Mouse (Mus musculus) myocyte (in vitro differentiated cells): ENCODE measurements around the gene Popdc2.

Experiments
- CEBPB ChIP-seq: IDR thresholded peaks from 2 replicates; pipeline ENCODE4 v1.6.1; 2011; ENCODE audit warnings: mild to moderate bottlenecking, moderate library complexity; ENCODE audit not compliant: poor library complexity, insufficient read depth, severe bottlenecking
- MAX ChIP-seq: IDR thresholded peaks from one replicate; pipeline ENCODE4 v1.6.1; 2011; ENCODE audit warnings: low read depth, mild to moderate bottlenecking, control low read depth
- MYOD1 ChIP-seq, 3 experiments: IDR thresholded peaks; one replicate each; pipeline ENCODE4 v1.6.1; 2011; ENCODE audit warnings: control low read depth in 2 of 3, low read depth in 2 of 3, mild to moderate bottlenecking in 2 of 3, moderate library complexity in 1 of 3; ENCODE audit not compliant: insufficient read length in 2 of 3, control insufficient read depth in 1 of 3
- MYOG ChIP-seq, 3 experiments: IDR thresholded peaks; one replicate each; pipeline ENCODE4 v1.6.1; 2011; ENCODE audit warnings: control low read depth in 2 of 3, low read depth in 2 of 3, mild to moderate bottlenecking in 2 of 3; ENCODE audit not compliant: insufficient read length in 2 of 3, control insufficient read depth in 1 of 3, insufficient read depth in 1 of 3
- POLR2A ChIP-seq: IDR thresholded peaks from one replicate; pipeline ENCODE4 v1.6.1; 2011; ENCODE audit warnings: low read depth, mild to moderate bottlenecking, control low read depth, moderate library complexity; ENCODE audit not compliant: insufficient read length
- POLR2AphosphoS2 ChIP-seq: IDR thresholded peaks from one replicate; pipeline ENCODE4 v1.6.1; 2011; ENCODE audit warnings: low read depth, control low read depth; ENCODE audit not compliant: insufficient read length
- REST ChIP-seq: IDR thresholded peaks from one replicate; pipeline ENCODE4 v1.6.1; 2011; ENCODE audit warnings: mild to moderate bottlenecking, control low read depth, moderate library complexity; ENCODE audit not compliant: insufficient read depth, insufficient read length
- SRF ChIP-seq: IDR thresholded peaks from one replicate; pipeline ENCODE4 v1.6.1; 2011; ENCODE audit warnings: low read depth; ENCODE audit not compliant: control insufficient read depth, insufficient read length
- TCF12 ChIP-seq: IDR thresholded peaks from one replicate; pipeline ENCODE4 v1.6.1; 2011; ENCODE audit warnings: mild to moderate bottlenecking, control low read depth; ENCODE audit not compliant: poor library complexity, insufficient read depth, severe bottlenecking
- TCF3 ChIP-seq: IDR thresholded peaks from one replicate; pipeline ENCODE4 v1.6.1; 2011; ENCODE audit warnings: low read depth, control low read depth; ENCODE audit not compliant: insufficient read length
- USF1 ChIP-seq: IDR thresholded peaks from one replicate; pipeline ENCODE4 v1.6.1; 2011; ENCODE audit warnings: low read depth, mild to moderate bottlenecking, control low read depth, moderate library complexity

GRCm38 (mm10) chr16:38365390-38365789 is 3.4 kb downstream of the Popdc2 start:
- TF ChIP-seq POLR2A (no peak), USF1 (no peak), MYOG (IDR thresholded peaks at IDR 0.05; ENCODE audit: control insufficient read depth in 1 of 3, insufficient read depth in 1 of 3, insufficient read length in 2 of 3, low read depth in 2 of 3) (no peak), CEBPB (no peak), POLR2AphosphoS2 (no peak), MAX (no peak), TCF3 (no peak), TCF12 (no peak), REST (no peak), SRF (no peak), MYOD1 (IDR thresholded peaks at IDR 0.05; ENCODE audit: control insufficient read depth in 1 of 3, insufficient read length in 2 of 3, low read depth in 2 of 3) (no peak)
